Mouse (Mus musculus) B cell, adult 2 months (primary cell): ENCODE measurements around the gene Supt4a.

Experiments
- DNase-seq, 2 experiments: peaks; one replicate each; pipeline ENCODE4 v3.0.0; 2022

Supt4a gene

GRCm38 (mm10) chr11:87772354-87772753, 35.0 kb downstream of the Supt4a start:
- DNase-seq: no peak

- peak; percentile 17 to 19 for DNase-seq
Measured at GRCm38 (mm10) chr11:87778100-87778765, 40.9 kb downstream of the Supt4a start.

GRCm38 (mm10) chr11:87778915-87779314, 41.6 kb downstream of the Supt4a start:
- no peak for DNase-seq

GRCm38 (mm10) chr11:87779392-87779791, 42.0 kb downstream of the Supt4a start:
- DNase-seq: no peak

GRCm38 (mm10) chr11:87780130-87780529, 42.8 kb downstream of the Supt4a start:
- no peak for DNase-seq

GRCm38 (mm10) chr11:87790088-87790487, 52.7 kb downstream of the Supt4a start:
- no peak for DNase-seq
